Mouse (Mus musculus): ENCODE results near the gene Vmn2r59.
"Not testable (repeated sequence)": the region's sequence is repeated elsewhere in the genome, so short reads cannot be mapped to it uniquely, and the experiment has no call there.

Vmn2r59 gene

GRCm38 (mm10) chr7:42058923-42059322, at the start of gene Vmn2r59:
TSS of gene Vmn2r59 (minus strand) at chr7:42059023.
- DNase-seq (ENCODE audit: low read depth, low spot score): no peak

GRCm38 (mm10) chr7:42107470-42107869, 48.6 kb upstream of the Vmn2r59 start, which contains the start of gene Vmn2r60:
TSS of gene Vmn2r60 (plus strand) at chr7:42107770.
- no peak for DNase-seq (ENCODE audit: low read depth, low spot score)

- DNase-seq (ENCODE audit: low read depth, low spot score): not testable (repeated sequence)
Observed at GRCm38 (mm10) chr7:42107061-42107460, 48.2 kb upstream of the Vmn2r59 start.
